Mouse (Mus musculus) right cerebral cortex, postnatal 25 days (tissue): ENCODE data around the gene Ky.

ENCODE experiments used
- DNase-seq: peaks from one replicate; pipeline ENCODE4 v3.0.0; 2022

Gene Ky

GRCm38 (mm10) chr9:102504716-102505378 lies 703 bp upstream of the Ky start:
- DNase-seq, result no peak

GRCm38 (mm10) chr9:102508315-102508714 lies 2.8 kb downstream of the Ky start:
- DNase-seq, result no peak

GRCm38 (mm10) chr9:102511423-102511822 lies 5.9 kb downstream of the Ky start:
- DNase-seq, result no peak

GRCm38 (mm10) chr9:102513578-102513977 lies 8.0 kb downstream of the Ky start:
- no peak for DNase-seq

- DNase-seq, result no peak
Measured at GRCm38 (mm10) chr9:102518443-102518842, 12.9 kb downstream of the Ky start.

- no peak for DNase-seq
Measured at GRCm38 (mm10) chr9:102521396-102521795, 15.8 kb downstream of the Ky start.

- DNase-seq, result no peak
Measured at GRCm38 (mm10) chr9:102528106-102528505, 22.6 kb downstream of the Ky start.

- no peak for DNase-seq
Measured at GRCm38 (mm10) chr9:102528561-102528960, 23.0 kb downstream of the Ky start.

- DNase-seq, result no peak
Measured at GRCm38 (mm10) chr9:102529008-102529407, 23.5 kb downstream of the Ky start.

- no peak for DNase-seq
Measured at GRCm38 (mm10) chr9:102531051-102531892, 25.7 kb downstream of the Ky start.

- no peak for DNase-seq
Measured at GRCm38 (mm10) chr9:102536968-102537367, 31.4 kb downstream of the Ky start.

- DNase-seq, result no peak
Measured at GRCm38 (mm10) chr9:102539699-102540098, 34.1 kb downstream of the Ky start.

GRCm38 (mm10) chr9:102541666-102542065 lies 36.1 kb downstream of the Ky start:
- no peak for DNase-seq

- DNase-seq, result no peak
Measured at GRCm38 (mm10) chr9:102542540-102542939, 37.0 kb downstream of the Ky start.

- DNase-seq, result no peak
Measured at GRCm38 (mm10) chr9:102543761-102544115, 38.2 kb downstream of the Ky start.

- DNase-seq, result no peak
Measured at GRCm38 (mm10) chr9:102544116-102544772, 38.7 kb downstream of the Ky start.

GRCm38 (mm10) chr9:102544773-102545366 lies 39.3 kb downstream of the Ky start:
- peak; percentile 88 for DNase-seq

- peak; percentile 38 for DNase-seq
Measured at GRCm38 (mm10) chr9:102545406-102546255, 40.1 kb downstream of the Ky start.

- no peak for DNase-seq
Measured at GRCm38 (mm10) chr9:102546256-102547027, 40.9 kb downstream of the Ky start.

- no peak for DNase-seq
Measured at GRCm38 (mm10) chr9:102547028-102547354, 41.4 kb downstream of the Ky start.

- no peak for DNase-seq
Measured at GRCm38 (mm10) chr9:102549211-102549610, 43.7 kb downstream of the Ky start.

GRCm38 (mm10) chr9:102551771-102552170 lies 46.2 kb downstream of the Ky start:
- no peak for DNase-seq
